13 mouse cellular contexts compared by ENCODE assay signal in the genomic region with DNA sequence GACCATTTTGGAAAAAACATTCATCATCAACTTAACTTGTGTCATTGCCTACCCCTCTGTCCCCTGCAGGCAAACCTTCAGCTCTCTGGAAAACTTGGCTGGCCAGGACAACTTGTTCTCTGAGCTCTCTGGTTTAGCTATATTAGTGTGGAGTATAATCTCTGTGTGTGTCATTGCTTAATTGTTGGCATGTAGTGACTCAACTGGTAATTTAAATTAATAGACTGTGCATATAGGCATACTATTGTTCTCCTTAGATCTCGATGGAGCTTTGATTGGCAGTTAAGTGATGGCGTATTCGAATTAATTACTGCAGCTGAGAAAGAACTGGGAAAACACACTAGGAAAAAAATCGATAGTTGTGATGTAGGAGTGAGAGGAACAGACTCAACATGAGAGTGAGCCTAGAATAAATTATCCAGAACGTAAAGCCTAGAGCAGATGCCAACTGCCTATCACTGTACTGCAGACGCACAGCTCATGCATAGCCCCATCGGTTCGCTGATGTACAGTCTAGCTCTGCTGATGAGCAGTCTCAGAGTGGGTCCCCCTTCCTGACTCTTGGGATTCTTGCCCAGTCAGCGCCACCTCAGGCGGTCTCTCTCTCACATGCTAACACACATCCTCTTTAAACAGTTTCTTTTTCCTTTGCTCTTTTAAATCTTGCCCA. TPM values are rescaled to one million over a fixed set of nuclear protein-coding genes. Genes with fewer than 3 reads are reported as not detected.
DNase-seq lines count a peak whose midpoint lies in the region; ATAC-seq lines count a peak whose summit lies in the region.
"Had no signal": no experiment of that assay in that cellular context is flagged by ENCODE, and none has a peak within 500 bp of the region (broad histone marks: within the 10 kb centered on the region; RNA-seq: fewer than 3 reads in every experiment).

No protein-coding gene starts in this region.

- ATAC-seq in granulocyte monocyte progenitor cell, adult 5-6 weeks (replicated peaks; ENCODE audit: poor library complexity, severe bottlenecking) = peak; percentile 69
- peak; percentile 88 for ATAC-seq in midbrain, embryonic 13.5 days
- ATAC-seq in erythroblast, adult 5-6 weeks (replicated peaks; ENCODE audit: low FRiP score, poor library complexity, severe bottlenecking) = no peak

- no peak overlapping the region for H3K4me3 ChIP-seq in midbrain, embryonic 13.5 days (replicated peaks)
- H3K4me3 ChIP-seq: limb, embryonic 13.5 days; stomach, embryonic 15.5 days had no signal

- no peak overlapping the region for H3K4me2 ChIP-seq in midbrain, embryonic 13.5 days (replicated peaks)
- H3K4me2 ChIP-seq: limb, embryonic 13.5 days; stomach, embryonic 15.5 days had no signal

- H3K27me3 ChIP-seq in midbrain, embryonic 13.5 days = peaks cover 3% of the 10 kb centered on the region; the same call in 1 of the 2 replicates
- H3K27me3 ChIP-seq: limb, embryonic 13.5 days; stomach, embryonic 15.5 days had no signal

- no peak overlapping the region for H3K9ac ChIP-seq in midbrain, embryonic 13.5 days (replicated peaks)
- H3K9ac ChIP-seq: limb, embryonic 13.5 days; stomach, embryonic 15.5 days had no signal

- H3K27ac ChIP-seq in midbrain, embryonic 13.5 days = peak overlapping the region; percentile 35; the same call in 1 of the 2 replicates
- H3K27ac ChIP-seq: limb, embryonic 13.5 days; stomach, embryonic 15.5 days had no signal

- 61% methylated on average over 10 of the region's 10 CpGs for WGBS in midbrain, embryonic 13.5 days

- H3K4me1 ChIP-seq in midbrain, embryonic 13.5 days (replicated peaks) = peaks cover 26% of the 10 kb centered on the region

- peak; percentile 74 for DNase-seq in heart, adult 11 months
- DNase-seq in heart, postnatal 4 days = no peak
- DNase-seq in MN1 (ENCODE audit: low spot score) = peak; percentile 16
- no peak for DNase-seq in layer of hippocampus, postnatal 14 days (ENCODE audit: low spot score in 2 of 2)
- no peak for DNase-seq in left cerebral cortex, adult 9 months (ENCODE audit: low spot score in 2 of 2)
- DNase-seq: adrenal gland, postnatal 36 days; B cell, adult 2 months; kidney, postnatal 25 days had no signal

- H3K9me3 ChIP-seq in midbrain, embryonic 13.5 days = no peaks in the 10 kb centered on the region
- H3K9me3 ChIP-seq: limb, embryonic 13.5 days; stomach, embryonic 15.5 days had no signal

- H3K36me3 ChIP-seq in midbrain, embryonic 13.5 days = no peaks in the 10 kb centered on the region
- H3K36me3 ChIP-seq: limb, embryonic 13.5 days; stomach, embryonic 15.5 days had no signal

RNA-seq across cellular contexts. Expression of a gene that starts 35.7 kb away (rescaled TPM):
- total RNA-seq in heart, postnatal 4 days (2021) = 10 to 100 TPM; 44.6 to 49.1 TPM
- total RNA-seq in granulocyte monocyte progenitor cell, adult 5-6 weeks (2014; fragmentation: Nextera tagmentation) = 0.80 and 2.5 TPM in 2 replicates
- total RNA-seq in granulocyte monocyte progenitor cell, adult 5-6 weeks (2017) = 0.72 and 1.9 TPM in 2 replicates
- polyA plus RNA-seq in midbrain, embryonic 13.5 days (2015; fragmentation: Nextera tagmentation; extraction: Ambion mirVana) = 7.9 and 8.3 TPM in 2 replicates
- 10 to 100 TPM; 26.0 to 26.7 TPM for total RNA-seq in layer of hippocampus, postnatal 14 days (2021)
- total RNA-seq in erythroblast, adult 5-6 weeks (2015; ENCODE audit: low replicate concordance) = 0.84 and 1.2 TPM in 2 replicates
- total RNA-seq in erythroblast, adult 5-6 weeks (2017; ENCODE audit: low replicate concordance) = 0.42 and 0.51 TPM in 2 replicates

Comparison
In these comparisons a context has a peak if more than half of its experiments do, and no peak if none do; other contexts are left out.
1. DNase-seq: peak in heart, adult 11 months (single experiment) and MN1 (single experiment); none in heart, postnatal 4 days (single experiment), layer of hippocampus, postnatal 14 days (0 of 2) and left cerebral cortex, adult 9 months (0 of 2).
2. RNA of a gene that starts 35.7 kb away (total RNA-seq): 44.6 to 49.1 TPM in heart, postnatal 4 days and 26.0 to 26.7 TPM in layer of hippocampus, postnatal 14 days; 0.42 to 1.2 TPM in erythroblast, adult 5-6 weeks and 0.72 to 2.5 TPM in granulocyte monocyte progenitor cell, adult 5-6 weeks; every median in the first group is over 4 times any median in the second.